In genomic region chr10:13993411-13993810, GRCm38 (mm10) we compare ENCODE assay signal across 15 mouse cellular contexts. TPM values are rescaled to one million over a fixed set of nuclear protein-coding genes. Genes with fewer than 3 reads are reported as not detected.
DNase-seq lines count a peak whose midpoint lies in the region; ATAC-seq lines count a peak whose summit lies in the region.
"Had no signal": no experiment of that assay in that cellular context is flagged by ENCODE, and none has a peak within 500 bp of the region (broad histone marks: within the 10 kb centered on the region; RNA-seq: fewer than 3 reads in every experiment).

No protein-coding gene starts in this region.

- DNase-seq in A20 (ENCODE audit: low read depth, low spot score), result peak; percentile 88
- peak; percentile 88 for DNase-seq in thymus, postnatal 0 days (ENCODE audit: low spot score)
- no peak for DNase-seq in kidney, postnatal 14 days
- no peak for DNase-seq in layer of hippocampus, adult 18-20 months (ENCODE audit: low spot score in 2 of 2)
- no peak for DNase-seq in gastrocnemius, postnatal 10 days
- DNase-seq: adrenal gland, postnatal 14 days; cerebellum, adult 9-10 months; embryo, embryonic 11 days; gastrocnemius, postnatal 36 days; kidney, adult 8-10 months; kidney, postnatal 4 days; liver, postnatal 0 days; right cerebral cortex, postnatal 14 days had no signal

- ATAC-seq in CD4-positive, CD25-positive, alpha-beta regulatory T cell, adult 4 months, result peak; percentile 85
- ATAC-seq in megakaryocyte, adult 5-6 weeks (ENCODE audit: poor library complexity, severe bottlenecking), result peak; percentile 62
- ATAC-seq: liver, postnatal 0 days had no signal

RNA-seq across cellular contexts. Expression of gene Hivep2, which starts 27.5 kb away (rescaled TPM):
- polyA plus RNA-seq in CD4-positive, CD25-positive, alpha-beta regulatory T cell, adult 4 months (2017; shearing (Covaris generic)), result 10 to 100 TPM; 20.2 to 20.7 TPM
- 3.4 and 5.2 TPM in 2 replicates for total RNA-seq in megakaryocyte, adult 5-6 weeks (2015)
- 1.7 and 2.0 TPM in 2 replicates for total RNA-seq in megakaryocyte, adult 5-6 weeks (2017)
- polyA plus RNA-seq in thymus, postnatal 0 days (2015; fragmentation: Nextera tagmentation; extraction: Ambion mirVana), result 13.1 and 14.5 TPM in 2 replicates
- 100 to 1,000 TPM; 181 to 200 TPM for total RNA-seq in layer of hippocampus, adult 18-20 months (2021)
- 10 to 100 TPM; 53.4 to 64.4 TPM for total RNA-seq in gastrocnemius, postnatal 10 days (2021)

Comparison
In these comparisons a context has a peak if more than half of its experiments do, and no peak if none do; other contexts are left out.
1. DNase-seq: peak in A20 (single experiment) and thymus, postnatal 0 days (single experiment); none in kidney, postnatal 14 days (single experiment), layer of hippocampus, adult 18-20 months (0 of 2) and gastrocnemius, postnatal 10 days (single experiment).
2. RNA of gene Hivep2, which starts 27.5 kb away (total RNA-seq): 181 to 200 TPM in layer of hippocampus, adult 18-20 months and 53.4 to 64.4 TPM in gastrocnemius, postnatal 10 days; 1.7 to 5.2 TPM in megakaryocyte, adult 5-6 weeks; every median in the first group is over 4 times any median in the second.